Mouse (Mus musculus): Measurements from ENCODE around the gene Bod1. TPM values are rescaled to one million over a fixed set of nuclear protein-coding genes. Genes with fewer than 3 reads are reported as not detected.

The Bod1 gene
- polyA plus RNA-seq (2011; ENCODE audit: insufficient read depth, insufficient read length, low replicate concordance, missing spikeins), result 6.3 and 18.0 TPM in 2 replicates

GRCm38 (mm10) chr11:31671354-31672169, at the start of gene Bod1:
TSS of gene Bod1 (minus strand) at chr11:31671885.
- Histone ChIP-seq H3K4me3 (replicated peaks; ENCODE audit: control insufficient read depth, low read depth, low read length) (peak within 1 kb of the TSS; percentile 67), H3K27ac (ENCODE audit: control insufficient read depth, insufficient read depth, low read depth, low read length, poor library complexity) (no peak within 1 kb of the TSS; the same call in 1 of the 2 replicates), H3K4me1 (ENCODE audit: control insufficient read depth, insufficient read depth, low read length) (no peaks in the 10 kb centered on the region; the same call in 1 of the 2 replicates)
- WGBS, result 1% methylated on average over 76 of the region's 76 CpGs
- peak; percentile 40; the same call in 1 of the 2 replicates for TF ChIP-seq POLR2A (IDR thresholded peaks at IDR 0.05; ENCODE audit: borderline replicate concordance, control insufficient read depth, low read depth, low read length)
- no peak for TF ChIP-seq CTCF (IDR thresholded peaks at IDR 0.05; ENCODE audit: control insufficient read depth, insufficient read depth, low read length)

- Histone ChIP-seq H3K4me1 (ENCODE audit: control insufficient read depth, insufficient read depth, low read length) (no peaks in the 10 kb centered on the region), H3K4me3 (replicated peaks; ENCODE audit: control insufficient read depth, low read depth, low read length) (no peak overlapping the region), H3K27ac (ENCODE audit: control insufficient read depth, insufficient read depth, low read depth, low read length, poor library complexity) (no peak overlapping the region)
- no peak for TF ChIP-seq CTCF (IDR thresholded peaks at IDR 0.05; ENCODE audit: control insufficient read depth, insufficient read depth, low read length)
- no peak for TF ChIP-seq POLR2A (IDR thresholded peaks at IDR 0.05; ENCODE audit: borderline replicate concordance, control insufficient read depth, low read depth, low read length)
- 79% methylated on average over 4 of the region's 4 CpGs for WGBS
These were observed 47.4 kb upstream of the Bod1 start for GRCm38 (mm10) chr11:31719090-31719489.

GRCm38 (mm10) chr11:31717926-31718735, 46.4 kb upstream of the Bod1 start:
- H3K4me1 ChIP-seq (ENCODE audit: control insufficient read depth, insufficient read depth, low read length), result no peaks in the 10 kb centered on the region
- TF ChIP-seq POLR2A (IDR thresholded peaks at IDR 0.05; ENCODE audit: borderline replicate concordance, control insufficient read depth, low read depth, low read length) (no peak), CTCF (IDR thresholded peaks at IDR 0.05; ENCODE audit: control insufficient read depth, insufficient read depth, low read length) (no peak)
- no peak overlapping the region for H3K4me3 ChIP-seq (replicated peaks; ENCODE audit: control insufficient read depth, low read depth, low read length)
- WGBS, result 42% methylated on average over 4 of the region's 4 CpGs
- no peak overlapping the region for H3K27ac ChIP-seq (ENCODE audit: control insufficient read depth, insufficient read depth, low read depth, low read length, poor library complexity)

GRCm38 (mm10) chr11:31713641-31714121, 42.0 kb upstream of the Bod1 start:
- H3K4me1 ChIP-seq (ENCODE audit: control insufficient read depth, insufficient read depth, low read length), result no peaks in the 10 kb centered on the region
- no peak overlapping the region for H3K4me3 ChIP-seq (replicated peaks; ENCODE audit: control insufficient read depth, low read depth, low read length)
- TF ChIP-seq CTCF (IDR thresholded peaks at IDR 0.05; ENCODE audit: control insufficient read depth, insufficient read depth, low read length), result no peak
- no peak for TF ChIP-seq POLR2A (IDR thresholded peaks at IDR 0.05; ENCODE audit: borderline replicate concordance, control insufficient read depth, low read depth, low read length)
- 70% methylated on average over 6 of the region's 6 CpGs for WGBS
- no peak overlapping the region for H3K27ac ChIP-seq (ENCODE audit: control insufficient read depth, insufficient read depth, low read depth, low read length, poor library complexity)

GRCm38 (mm10) chr11:31713116-31713515, 41.4 kb upstream of the Bod1 start:
- 47% methylated on average over 8 of the region's 8 CpGs for WGBS
- Histone ChIP-seq H3K4me3 (replicated peaks; ENCODE audit: control insufficient read depth, low read depth, low read length) (no peak overlapping the region), H3K27ac (ENCODE audit: control insufficient read depth, insufficient read depth, low read depth, low read length, poor library complexity) (no peak overlapping the region), H3K4me1 (ENCODE audit: control insufficient read depth, insufficient read depth, low read length) (no peaks in the 10 kb centered on the region)
- TF ChIP-seq POLR2A (IDR thresholded peaks at IDR 0.05; ENCODE audit: borderline replicate concordance, control insufficient read depth, low read depth, low read length), result no peak
- TF ChIP-seq CTCF (IDR thresholded peaks at IDR 0.05; ENCODE audit: control insufficient read depth, insufficient read depth, low read length), result no peak

GRCm38 (mm10) chr11:31707771-31708170, 36.1 kb upstream of the Bod1 start:
- Histone ChIP-seq H3K27ac (ENCODE audit: control insufficient read depth, insufficient read depth, low read depth, low read length, poor library complexity) (no peak overlapping the region), H3K4me3 (replicated peaks; ENCODE audit: control insufficient read depth, low read depth, low read length) (no peak overlapping the region), H3K4me1 (ENCODE audit: control insufficient read depth, insufficient read depth, low read length) (no peaks in the 10 kb centered on the region)
- TF ChIP-seq CTCF (IDR thresholded peaks at IDR 0.05; ENCODE audit: control insufficient read depth, insufficient read depth, low read length) (no peak), POLR2A (IDR thresholded peaks at IDR 0.05; ENCODE audit: borderline replicate concordance, control insufficient read depth, low read depth, low read length) (no peak)

GRCm38 (mm10) chr11:31703173-31703572, 31.5 kb upstream of the Bod1 start:
- TF ChIP-seq CTCF (IDR thresholded peaks at IDR 0.05; ENCODE audit: control insufficient read depth, insufficient read depth, low read length) (no peak), POLR2A (IDR thresholded peaks at IDR 0.05; ENCODE audit: borderline replicate concordance, control insufficient read depth, low read depth, low read length) (no peak)
- H3K4me1 ChIP-seq (ENCODE audit: control insufficient read depth, insufficient read depth, low read length), result no peaks in the 10 kb centered on the region
- WGBS, result 88% methylated on average over 8 of the region's 8 CpGs
- H3K4me3 ChIP-seq (replicated peaks; ENCODE audit: control insufficient read depth, low read depth, low read length), result no peak overlapping the region
- H3K27ac ChIP-seq (ENCODE audit: control insufficient read depth, insufficient read depth, low read depth, low read length, poor library complexity), result no peak overlapping the region

GRCm38 (mm10) chr11:31701901-31702300, 30.2 kb upstream of the Bod1 start:
- Histone ChIP-seq H3K27ac (ENCODE audit: control insufficient read depth, insufficient read depth, low read depth, low read length, poor library complexity) (no peak overlapping the region), H3K4me3 (replicated peaks; ENCODE audit: control insufficient read depth, low read depth, low read length) (no peak overlapping the region), H3K4me1 (ENCODE audit: control insufficient read depth, insufficient read depth, low read length) (no peaks in the 10 kb centered on the region)
- TF ChIP-seq CTCF (IDR thresholded peaks at IDR 0.05; ENCODE audit: control insufficient read depth, insufficient read depth, low read length), result no peak
- TF ChIP-seq POLR2A (IDR thresholded peaks at IDR 0.05; ENCODE audit: borderline replicate concordance, control insufficient read depth, low read depth, low read length), result no peak
- WGBS, result 88% methylated on average over 3 of the region's 3 CpGs
